Mouse (Mus musculus) MN1 (cell line): ENCODE results near the gene 9230104L09Rik.

Source experiments
- DNase-seq: peaks from one replicate; pipeline ENCODE4 v3.0.0-alpha.2; 2016; ENCODE audit warnings: low spot score

Gene 9230104L09Rik

DNA sequence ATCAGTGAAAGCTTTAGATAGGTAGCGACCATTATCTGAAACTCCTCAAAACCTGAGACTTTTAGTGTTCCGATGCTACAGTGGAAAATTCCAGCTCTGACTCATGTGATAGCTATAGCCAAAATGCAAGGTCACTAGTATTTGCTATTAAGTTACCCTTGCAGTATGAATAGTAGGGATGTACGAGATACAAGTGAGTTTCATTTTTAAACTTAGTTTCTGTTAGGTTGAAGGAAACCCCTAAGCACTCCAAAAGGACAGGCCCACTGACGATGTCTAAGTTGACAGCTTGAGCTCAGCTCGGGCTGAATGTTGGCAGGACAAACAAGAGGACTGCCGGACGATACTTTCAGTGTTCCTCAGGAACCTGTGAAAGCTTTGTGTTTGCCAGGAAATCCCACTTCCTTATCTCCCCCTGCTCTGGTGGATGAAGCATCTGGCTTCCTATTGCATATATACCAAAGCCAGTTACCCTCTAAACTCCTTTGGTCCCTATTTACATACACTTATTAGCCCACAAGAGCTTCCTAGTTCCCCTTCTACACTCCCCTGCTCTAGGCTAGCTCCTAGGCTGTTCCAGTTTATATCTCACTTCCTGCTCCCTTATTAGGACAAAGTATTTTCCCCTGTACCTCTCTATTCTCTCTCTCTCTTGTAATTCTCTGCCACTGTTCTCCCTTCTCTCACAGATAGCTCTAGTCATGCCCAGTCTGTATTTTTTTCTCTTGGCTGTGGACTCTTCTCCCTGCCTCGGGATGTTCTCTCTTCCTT is 8.0 kb downstream of the 9230104L09Rik start:
- no peak for DNase-seq

DNA sequence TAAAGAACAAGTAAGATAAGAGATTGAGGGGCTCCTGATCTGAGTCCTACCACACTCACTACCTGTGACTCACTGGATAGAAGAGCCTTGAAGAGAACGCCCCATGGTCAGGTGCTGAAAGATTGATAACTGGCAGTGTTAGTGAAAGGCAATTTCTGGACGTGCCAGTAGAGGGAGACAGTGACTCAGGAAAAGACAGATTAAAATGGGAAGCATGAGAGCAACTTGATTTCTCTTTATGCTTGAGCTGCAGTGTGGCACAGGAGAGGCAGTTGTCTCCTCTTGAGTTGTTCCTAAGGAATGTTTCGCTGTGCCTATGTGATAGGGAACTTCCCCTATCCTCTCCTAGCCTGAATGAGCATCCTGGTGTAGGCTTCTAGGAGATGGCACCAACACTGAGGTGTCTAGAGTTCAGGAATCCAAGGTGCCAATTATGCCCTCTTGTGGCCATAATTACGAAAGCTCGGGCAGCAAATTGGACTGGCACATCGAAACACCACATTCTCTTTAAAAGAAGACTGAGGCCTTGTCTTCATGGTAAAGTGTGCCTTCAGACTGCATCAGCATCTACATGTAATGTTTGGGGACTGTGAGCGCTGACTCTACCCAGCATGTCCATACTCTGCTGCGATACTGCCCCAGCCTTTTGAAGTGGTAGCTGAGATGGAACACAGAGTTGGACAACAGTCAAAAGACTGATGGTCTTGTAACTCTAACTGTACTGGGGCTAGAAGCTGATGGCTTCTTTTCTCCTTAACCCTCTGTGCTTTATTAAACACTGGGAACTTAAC is 13.5 kb downstream of the 9230104L09Rik start:
- peak; percentile 79 for DNase-seq

DNA sequence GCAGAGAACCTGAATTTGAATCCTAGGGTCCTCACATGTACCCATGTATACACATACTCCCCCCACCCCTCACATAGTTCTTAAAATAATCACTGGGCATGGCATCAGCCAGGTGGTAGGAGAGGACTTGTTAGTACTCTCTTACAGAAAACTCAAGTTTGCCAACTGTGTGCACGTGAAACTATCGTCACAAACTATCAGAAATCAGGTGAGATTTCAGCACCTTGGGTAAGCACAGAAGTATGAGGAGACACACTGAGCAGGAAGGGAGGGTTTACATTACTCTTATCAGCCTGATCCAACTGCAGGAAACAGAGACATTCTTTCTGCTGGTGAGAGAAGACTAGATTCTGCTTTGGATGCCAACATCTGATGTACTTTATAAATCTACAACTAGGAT is 25.6 kb downstream of the 9230104L09Rik start:
- no peak for DNase-seq

DNA sequence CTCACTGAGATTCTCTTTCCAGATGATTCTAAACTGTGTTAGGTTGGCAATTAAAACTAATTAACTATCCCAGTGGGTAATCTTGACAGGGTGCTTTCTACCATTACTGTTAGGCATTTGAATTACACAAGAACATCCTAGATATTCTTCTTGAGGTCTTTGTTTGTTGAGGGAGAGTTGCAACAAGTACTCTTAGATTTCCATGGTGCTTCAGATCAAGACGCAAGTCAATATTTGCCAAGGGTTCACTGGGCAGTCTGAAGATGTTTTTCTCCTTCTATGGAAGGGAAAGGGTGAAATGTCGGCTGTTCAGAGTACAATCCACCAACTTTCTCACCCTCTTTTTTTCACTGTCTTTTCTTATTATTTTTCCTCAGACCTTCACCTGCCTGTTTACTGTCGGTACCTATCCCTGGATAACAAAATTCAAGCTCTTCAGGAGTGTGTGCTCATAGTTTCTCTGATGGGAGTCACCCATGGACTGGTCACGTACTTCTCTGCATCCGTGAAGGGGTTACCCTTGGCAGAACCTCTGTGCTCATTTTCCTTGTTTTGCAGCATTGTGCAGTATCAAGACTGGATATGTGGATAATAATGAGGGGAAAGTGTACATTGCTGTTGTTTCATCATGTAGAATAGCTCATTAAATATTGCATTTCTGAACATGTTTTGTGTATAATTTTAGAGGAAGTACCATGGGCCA is 26.6 kb downstream of the 9230104L09Rik start:
- DNase-seq: no peak

DNA sequence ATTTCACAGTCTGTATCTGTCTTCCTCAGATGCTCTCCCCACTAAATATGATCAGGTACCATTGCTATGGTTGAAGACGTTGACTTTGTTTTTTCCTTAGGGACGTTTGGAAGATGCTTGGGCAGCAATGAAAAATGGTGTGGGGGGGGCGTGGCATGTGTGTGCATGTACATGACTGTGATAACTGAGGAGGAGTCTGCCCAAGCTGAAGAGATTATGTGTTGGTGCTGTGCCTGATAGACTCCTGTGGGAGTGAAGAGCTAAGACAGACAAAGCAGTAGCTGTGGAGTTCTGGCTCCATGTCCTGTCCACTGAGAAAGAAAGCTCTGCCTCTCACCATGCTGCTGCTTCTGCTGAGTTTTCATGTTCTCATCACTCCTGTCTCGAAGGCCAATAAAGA is 29.9 kb downstream of the 9230104L09Rik start, which contains the start of gene Cst9:
TSS of gene Cst9 (plus strand) at position 236 of the 400 bp plus-strand sequence.
- DNase-seq: no peak

DNA sequence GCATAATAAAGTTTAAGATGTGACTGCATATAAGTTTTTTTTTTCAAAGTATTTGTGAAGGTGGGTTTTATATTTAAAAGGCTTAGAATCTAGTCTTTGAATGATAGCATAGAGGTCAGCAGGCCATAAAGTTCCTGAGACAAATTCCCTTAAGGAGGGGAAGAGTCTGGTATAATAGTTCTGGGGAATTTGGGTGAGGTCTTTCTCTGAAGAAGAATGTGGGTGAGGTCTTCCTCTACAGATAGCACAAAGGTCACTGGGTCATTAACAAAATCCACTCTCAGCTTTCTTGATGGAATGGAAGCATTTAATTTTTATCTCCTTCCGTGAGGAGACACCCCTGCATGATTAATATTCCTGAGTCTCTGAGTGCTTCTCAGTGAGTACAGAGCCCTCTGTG is 38.9 kb downstream of the 9230104L09Rik start:
- DNase-seq: no peak

DNA sequence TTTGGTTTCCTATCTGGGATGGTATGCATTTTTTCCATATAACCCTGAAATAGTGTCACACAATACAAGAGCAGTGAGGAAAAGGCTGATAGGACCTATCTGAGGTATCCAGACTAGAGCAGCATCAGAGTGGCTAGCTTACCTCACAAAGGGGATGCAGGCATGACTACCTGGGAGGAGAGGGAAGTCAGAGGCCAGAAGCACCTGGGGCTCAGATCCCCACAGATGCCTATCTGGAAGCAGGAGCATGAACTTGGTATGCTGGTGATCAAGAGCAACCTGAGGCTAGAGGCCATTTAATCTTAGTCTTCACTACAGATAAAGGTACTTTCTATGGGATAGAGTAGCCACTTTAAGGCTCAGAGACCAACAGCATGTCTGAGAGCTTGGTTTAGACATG is 44.9 kb downstream of the 9230104L09Rik start, which contains the start of gene Cst13:
TSS of gene Cst13 (plus strand) at position 173 of the 400 bp plus-strand sequence.
- DNase-seq: no peak

DNA sequence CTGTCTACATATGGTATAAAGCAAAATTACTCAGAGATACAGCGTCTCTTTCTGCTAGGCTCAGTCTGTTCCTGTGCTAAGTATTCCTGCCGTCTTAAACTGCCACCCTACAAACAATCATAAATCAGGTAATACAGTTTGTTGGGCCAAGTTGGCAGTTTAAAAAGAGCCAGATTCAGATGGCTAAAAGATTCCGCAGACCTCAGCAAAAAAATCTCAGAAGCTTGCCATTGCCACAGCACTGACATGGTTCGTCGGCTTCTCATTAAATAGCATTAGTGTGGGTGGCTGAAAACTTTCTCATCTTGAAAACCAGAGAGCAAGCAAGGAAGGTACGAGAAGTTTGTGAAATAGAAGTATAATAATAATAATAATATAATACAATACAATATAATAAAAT is 58.1 kb downstream of the 9230104L09Rik start:
- DNase-seq: no peak

DNA sequence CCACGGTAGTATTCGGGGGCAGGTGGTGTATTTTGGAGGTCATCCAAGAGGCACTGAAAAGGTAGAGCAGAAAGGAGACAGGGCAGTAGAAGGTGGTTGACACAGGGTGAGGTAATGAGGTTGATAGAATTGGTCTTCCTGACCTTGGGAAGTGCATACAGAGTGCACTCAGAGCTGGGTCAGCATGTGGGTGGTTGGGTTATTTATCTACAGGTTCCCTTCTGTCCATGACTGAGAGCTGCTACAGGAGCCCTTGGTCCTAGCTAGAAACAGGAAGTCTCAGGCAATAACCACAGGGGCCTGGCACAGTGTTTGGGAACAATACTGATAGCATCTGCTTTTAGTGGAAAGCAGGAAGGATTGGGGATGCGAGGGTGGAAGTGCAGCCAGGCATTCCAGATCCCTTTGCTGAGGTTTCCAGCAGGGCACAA is 63.3 kb downstream of the 9230104L09Rik start:
- no peak for DNase-seq

DNA sequence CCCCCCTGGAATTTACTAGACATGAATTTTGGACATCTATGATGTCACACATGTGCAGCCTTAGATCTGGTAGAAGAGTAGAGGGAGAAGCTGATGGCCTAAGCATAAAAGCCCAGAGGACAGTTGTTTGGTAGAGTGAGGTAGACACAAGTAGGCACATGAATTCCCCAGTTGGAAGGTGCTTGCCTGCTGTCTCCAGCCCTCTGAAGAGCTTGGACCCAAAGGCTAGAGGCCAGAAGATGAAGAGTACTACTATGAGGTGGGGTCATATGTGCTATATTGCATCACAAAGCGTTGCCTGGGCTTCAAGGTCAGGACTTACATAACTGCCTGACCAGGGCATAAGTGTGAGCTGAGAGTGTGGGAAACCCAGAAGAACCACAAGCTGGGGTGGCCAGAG is 66.4 kb downstream of the 9230104L09Rik start, which contains the start of gene Cst8:
TSS of gene Cst8 (plus strand) at position 301 of the 400 bp plus-strand sequence.
- DNase-seq: no peak
